Mouse (Mus musculus): ENCODE data around the gene Copg1. TPM values are rescaled to one million over a fixed set of nuclear protein-coding genes. Genes with fewer than 3 reads are reported as not detected.

Copg1 gene
- total RNA-seq, 2 experiments from 2014 or later = 27.9 to 28.9 TPM

Other genes with a start within 250 kb of the Copg1 start
- gene Aplf, start 215.6 kb upstream of the Copg1 start, total RNA-seq (2021) = 1 to 10 TPM; 2.7 to 3.2 TPM
- gene Efcc1, start 156.9 kb upstream of the Copg1 start, total RNA-seq (2021) = under 1 TPM; 0.66 to 0.74 TPM
- gene Gp9, start 109.7 kb upstream of the Copg1 start, total RNA-seq (2021) = not detected
- 1 to 10 TPM; 3.2 to 5.9 TPM for gene Rab43, start 75.7 kb upstream of the Copg1 start, total RNA-seq (2021)
- gene Gm45140, start 52.0 kb upstream of the Copg1 start, total RNA-seq (2021) = under 1 TPM in 1 of 2 experiments, not detected in 1; 0.59 TPM
- 10 to 100 TPM; 19.5 to 22.6 TPM for gene Isy1, start 49.0 kb upstream of the Copg1 start, total RNA-seq (2021)
- gene Cnbp, start 36.7 kb upstream of the Copg1 start, total RNA-seq (2021) = 100 to 1,000 TPM; 462 to 552 TPM
- gene Hmces, start 26.1 kb downstream of the Copg1 start, total RNA-seq (2021) = 1 to 10 TPM; 6.1 to 7.5 TPM
- gene H1fx, start 93.8 kb downstream of the Copg1 start, total RNA-seq (2021) = under 1 TPM; 0.62 TPM
- gene Rab7, start 157.5 kb downstream of the Copg1 start, total RNA-seq (2021) = 100 to 1,000 TPM; 263 to 266 TPM
- 10 to 100 TPM; 79.2 to 85.8 TPM for gene Rpn1, start 196.7 kb downstream of the Copg1 start, total RNA-seq (2021)

Data from gastrocnemius, adult 18-20 months (tissue).